Mouse (Mus musculus) thymus, adult 2 months (tissue): ENCODE data around the gene Uso1.
A peak's percentile ranks its signal among the peaks of the same experiment; 100 is the strongest.
"Not testable (repeated sequence)": the region's sequence is repeated elsewhere in the genome, so short reads cannot be mapped to it uniquely, and the experiment has no call there.

Experiments
- CTCF ChIP-seq: fragments of 200-500 bp; IDR thresholded peaks from 2 replicates; pipeline ENCODE4 v1.5.1; 2012; ENCODE audit warnings: mild to moderate bottlenecking, control low read depth, low read length, moderate library complexity, borderline replicate concordance; ENCODE audit not compliant: control insufficient read depth, poor library complexity, insufficient read depth; ENCODE audit errors: extremely low read depth
- POLR2A ChIP-seq: fragments of 200-500 bp; IDR thresholded peaks from 2 replicates; pipeline ENCODE4 v1.6.1; 2012; ENCODE audit warnings: mild to moderate bottlenecking, low read length, control low read depth, moderate library complexity; ENCODE audit not compliant: control insufficient read depth, poor library complexity, insufficient read depth; ENCODE audit errors: extremely low read depth

DNA sequence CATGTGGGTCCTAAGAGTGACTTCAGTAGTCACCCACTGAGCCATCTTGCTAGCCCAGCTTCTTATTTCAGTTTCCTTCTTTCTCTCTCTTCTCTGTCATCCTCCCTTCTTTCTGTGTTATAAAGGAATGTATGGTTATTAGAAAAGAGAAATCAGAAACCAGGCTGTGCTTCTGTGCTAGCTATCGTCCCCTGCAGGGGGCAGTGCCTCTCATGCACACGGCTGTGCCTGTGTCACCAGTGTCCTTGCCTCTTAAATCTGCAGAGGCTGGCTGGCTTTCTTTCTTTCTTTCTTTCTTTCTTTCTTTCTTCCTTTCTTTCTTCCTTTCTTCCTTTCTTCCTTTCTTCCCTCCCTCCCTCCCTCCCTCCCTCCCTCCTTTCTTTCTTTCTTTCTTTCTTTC is 58.0 kb downstream of the Uso1 start:
- peak; percentile 69 for TF ChIP-seq CTCF
- not testable (repeated sequence) for TF ChIP-seq POLR2A
